Mouse (Mus musculus) adrenal gland, adult (tissue): ENCODE data around the gene 4930404H24Rik.

ENCODE experiments used
- DNase-seq, 2 experiments: peaks; one replicate each; pipeline ENCODE4 v3.0.0; 2022 to 2023; ENCODE audit warnings: low spot score in 1 of 2; ENCODE audit not compliant: inconsistent age in 2 of 2

Gene 4930404H24Rik

DNA sequence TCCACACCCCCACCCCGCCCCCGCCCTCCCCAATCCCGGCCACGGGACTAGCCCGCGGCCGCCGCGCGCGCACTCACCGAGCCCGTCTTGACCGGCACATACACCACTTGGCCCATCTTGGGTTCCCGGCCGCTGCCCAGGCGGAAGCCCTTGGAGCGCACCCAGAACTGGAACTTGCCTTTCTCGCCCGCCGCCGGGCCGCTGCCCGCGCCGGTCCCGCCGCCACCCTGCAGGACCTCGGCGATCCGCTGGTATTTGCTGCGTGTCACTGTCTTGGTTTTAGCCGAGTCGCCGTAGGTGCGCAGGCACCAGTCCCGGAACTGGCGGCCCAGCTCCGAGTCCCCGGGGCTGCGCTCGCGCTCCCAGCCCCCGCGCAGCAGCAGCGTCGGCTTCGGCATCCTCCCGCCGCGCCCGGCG, 36.8 kb downstream of the 4930404H24Rik start:
- peak; percentile 69 to 88 for DNase-seq

GRCm38 (mm10) chr2:153529931-153530766, 37.6 kb downstream of the 4930404H24Rik start, which contains the start of gene Nol4l:
Gene Nol4l, minus strand, starts transcription at chr2:153529971.
- DNase-seq = peak; percentile 67 to 83

DNA sequence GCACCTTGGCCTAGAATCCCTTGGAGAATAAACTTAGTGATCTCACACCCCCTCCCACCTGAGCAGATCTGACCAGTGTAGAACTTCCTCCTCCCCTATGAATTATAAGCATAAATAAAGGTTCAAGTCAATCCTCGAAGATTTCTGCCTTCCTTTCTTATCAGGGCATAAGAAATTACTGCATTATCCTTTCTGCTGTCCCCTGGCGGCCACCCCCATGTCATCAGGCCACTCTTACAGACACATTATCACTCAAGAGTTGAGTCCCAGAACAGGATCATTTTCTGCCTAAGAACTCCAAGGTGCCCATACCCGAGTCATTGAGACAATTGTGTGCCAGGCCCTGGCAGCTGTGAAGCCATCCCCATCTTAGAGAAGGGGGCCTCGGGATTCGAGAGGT, 38.4 kb downstream of the 4930404H24Rik start:
- no peak for DNase-seq

DNA sequence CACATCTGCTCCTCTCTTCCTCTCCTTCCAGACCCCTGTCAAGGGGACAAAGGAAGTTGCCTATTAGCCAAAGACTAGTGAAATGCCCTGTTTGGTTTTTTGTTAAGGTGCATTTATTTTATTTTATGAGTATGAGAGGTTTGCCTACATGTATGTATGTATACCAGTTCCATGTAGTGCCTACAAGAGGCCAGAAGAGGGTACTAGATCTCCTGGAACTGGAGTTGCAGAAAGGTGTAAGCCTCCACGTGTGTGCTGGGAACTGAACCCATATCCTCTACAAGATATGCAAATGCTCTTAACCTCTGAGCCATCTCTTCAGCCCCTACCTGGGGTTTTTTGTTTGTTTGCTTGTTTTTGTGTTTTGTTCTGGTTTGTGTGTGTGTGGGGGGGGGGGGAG, 41.4 kb downstream of the 4930404H24Rik start:
- no peak for DNase-seq

DNA sequence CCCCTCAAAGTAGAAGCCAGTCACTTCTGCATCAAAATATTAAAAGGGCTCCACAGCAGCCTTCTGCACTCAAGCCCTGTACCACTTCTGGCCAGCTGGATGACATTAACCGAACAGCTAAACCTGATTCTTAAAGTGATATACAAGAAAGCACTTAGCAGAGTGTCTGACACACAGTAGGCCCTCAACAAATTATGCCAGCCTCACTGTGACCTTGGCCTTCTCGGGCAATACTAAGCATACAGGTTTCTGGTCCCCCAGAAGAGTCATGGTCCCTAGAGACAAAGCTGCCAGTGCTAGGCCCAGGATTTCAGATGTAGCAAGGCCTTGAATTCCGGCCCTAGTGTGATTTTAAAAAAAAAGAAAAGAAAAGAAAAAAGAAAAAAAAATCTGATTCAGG, 46.3 kb downstream of the 4930404H24Rik start:
- DNase-seq = no peak

- peak in 1 of 2 experiments; percentile 22 for DNase-seq
These were observed 50.5 kb downstream of the 4930404H24Rik start for GRCm38 (mm10) chr2:153542936-153543668.
